Mouse (Mus musculus): ENCODE data around the gene Trpc2. TPM values are rescaled to one million over a fixed set of nuclear protein-coding genes. Genes with fewer than 3 reads are reported as not detected.
A peak's percentile ranks its signal among the peaks of the same experiment; 100 is the strongest.

Gene Trpc2
- total RNA-seq (2012; rRNA removed) (not detected in 2 replicates), polyA plus RNA-seq (2012; ENCODE audit: insufficient read depth in 1 of 2, insufficient read length in 2 of 2, low read depth in 1 of 2, low replicate concordance in 2 of 2, missing spikeins in 1 of 2) (not detected)

DNA sequence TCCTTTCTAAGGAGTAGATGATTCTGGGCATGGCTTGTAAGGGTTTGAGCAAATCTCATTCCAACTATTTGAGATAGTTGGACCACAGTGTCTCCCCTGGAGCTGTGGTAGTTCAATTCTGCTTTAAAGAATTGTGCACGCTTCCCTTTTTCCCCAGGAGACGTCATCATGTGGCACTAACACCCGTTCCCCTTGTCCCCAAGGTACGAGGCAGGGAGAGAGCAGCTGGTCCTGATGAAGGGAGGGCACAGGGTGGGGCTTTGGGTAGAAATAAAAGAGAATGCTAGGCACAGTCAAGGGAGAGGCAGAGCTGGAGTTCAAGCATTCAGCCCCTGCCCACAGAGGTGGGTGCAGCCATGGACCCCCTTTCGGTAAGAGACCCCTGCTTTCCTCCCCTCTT is at the start of gene Trpc2:
Gene Trpc2 (plus strand): TSS at position 301 of the 400 bp plus-strand sequence.
- no peaks in the 10 kb centered on the region for H3K27me3 ChIP-seq (ENCODE audit: control insufficient read depth in 1 of 2, insufficient read depth in 2 of 2, low read length in 2 of 2)
- no peak within 1 kb of the TSS for H3K27ac ChIP-seq (ENCODE audit: control insufficient read depth, low read depth, low read length)
- no peak within 1 kb of the TSS for H3K4me3 ChIP-seq (ENCODE audit: control insufficient read depth in 1 of 2, insufficient read depth in 1 of 2, low read depth in 2 of 2, low read length in 2 of 2)
- no peak for DNase-seq (ENCODE audit: low read depth, low spot score)
- no peak within 1 kb of the TSS for H3K9ac ChIP-seq (ENCODE audit: control insufficient read depth, low read depth, low read length, poor library complexity, severe bottlenecking)
- no peak for TF ChIP-seq MXI1 (IDR thresholded peaks at IDR 0.05; ENCODE audit: low read depth, low read length)
- TF ChIP-seq EP300 (IDR thresholded peaks at IDR 0.05; ENCODE audit: low read depth in 1 of 2, low read length in 2 of 2), result no peak
- TF ChIP-seq USF2 (IDR thresholded peaks at IDR 0.05; ENCODE audit: borderline replicate concordance in 1 of 2, insufficient read depth in 1 of 2, low read depth in 1 of 2, low read length in 2 of 2), result no peak
- no peak for TF ChIP-seq E2F4 (IDR thresholded peaks at IDR 0.05; ENCODE audit: borderline replicate concordance, low read depth, low read length)
- TF ChIP-seq MAFK (IDR thresholded peaks at IDR 0.05; ENCODE audit: borderline replicate concordance, low read depth, low read length), result no peak
- no peak for TF ChIP-seq MEF2A (IDR thresholded peaks at IDR 0.05; ENCODE audit: extremely low read depth, insufficient replicate concordance, low read depth, low read length, poor library complexity, severe bottlenecking)
- no peak for TF ChIP-seq ETS1 (IDR thresholded peaks at IDR 0.05; ENCODE audit: low read depth, low read length)
- TF ChIP-seq CTCF (IDR thresholded peaks at IDR 0.05 in 2 of 3, conservative IDR thresholded peaks at IDR 0.05 in 1 of 3; ENCODE audit: control insufficient read depth in 1 of 3, insufficient read depth in 1 of 3, low read depth in 2 of 3, low read length in 3 of 3, poor library complexity in 1 of 3, severe bottlenecking in 1 of 3), result no peak
- no peak for TF ChIP-seq KAT2A (conservative IDR thresholded peaks at IDR 0.05; ENCODE audit: low read depth, low read length)
- no peak for TF ChIP-seq RAD21 (IDR thresholded peaks at IDR 0.05; ENCODE audit: low read depth, low read length)
- no peak for TF ChIP-seq CHD2 (IDR thresholded peaks at IDR 0.05; ENCODE audit: low read length)
- no peak for TF ChIP-seq MYC (IDR thresholded peaks at IDR 0.05; ENCODE audit: low read depth, low read length)
- no peaks in the 10 kb centered on the region for H3K79me2 ChIP-seq (ENCODE audit: control insufficient read depth, insufficient read depth, low read length, poor library complexity)
- H3K36me3 ChIP-seq (ENCODE audit: control insufficient read depth in 1 of 2, insufficient read depth in 2 of 2, low read length in 2 of 2), result peaks cover 0 to 2% of the 10 kb centered on the region in 2 experiments; a peak in 2 of 4 replicates
- H3K9me3 ChIP-seq (replicated peaks; ENCODE audit: insufficient read depth, low read length), result no peaks in the 10 kb centered on the region
- no peaks in the 10 kb centered on the region for H3K4me1 ChIP-seq (ENCODE audit: control insufficient read depth in 1 of 2, insufficient read depth in 2 of 2, low read length in 2 of 2)

DNA sequence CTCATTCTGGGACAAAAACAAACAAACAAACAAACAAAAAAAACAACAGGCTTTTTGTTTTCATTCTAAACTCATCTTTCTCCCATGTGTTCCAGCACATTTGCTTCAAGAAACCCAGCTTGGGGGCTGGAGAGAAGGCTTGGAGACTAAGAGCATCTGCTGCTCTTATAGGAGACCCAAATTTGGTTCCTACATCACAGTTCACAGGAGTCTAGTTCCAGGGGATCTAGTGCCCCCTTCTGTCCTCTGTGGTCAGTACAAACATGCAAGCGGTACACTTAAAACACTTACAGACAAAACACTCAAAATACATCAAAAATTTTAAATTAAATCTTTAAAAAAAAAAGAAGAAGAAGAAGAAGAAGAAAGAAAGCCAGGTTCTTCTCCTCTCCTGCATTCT is 48.0 kb upstream of the Trpc2 start:
- Histone ChIP-seq H3K9me3 (replicated peaks; ENCODE audit: insufficient read depth, low read length) (no peaks in the 10 kb centered on the region), H3K4me1 (ENCODE audit: control insufficient read depth in 1 of 2, insufficient read depth in 2 of 2, low read length in 2 of 2) (no peaks in the 10 kb centered on the region), H3K27ac (ENCODE audit: control insufficient read depth, low read depth, low read length) (no peak overlapping the region), H3K27me3 (ENCODE audit: control insufficient read depth in 1 of 2, insufficient read depth in 2 of 2, low read length in 2 of 2) (no peaks in the 10 kb centered on the region), H3K36me3 (ENCODE audit: control insufficient read depth in 1 of 2, insufficient read depth in 2 of 2, low read length in 2 of 2) (peaks cover 0 to 5% of the 10 kb centered on the region in 2 experiments; a peak in 2 of 4 replicates), H3K9ac (ENCODE audit: control insufficient read depth, low read depth, low read length, poor library complexity, severe bottlenecking) (no peak overlapping the region), H3K4me3 (ENCODE audit: control insufficient read depth in 1 of 2, insufficient read depth in 1 of 2, low read depth in 2 of 2, low read length in 2 of 2) (no peak overlapping the region), H3K79me2 (ENCODE audit: control insufficient read depth, insufficient read depth, low read length, poor library complexity) (no peaks in the 10 kb centered on the region)
- TF ChIP-seq CTCF (IDR thresholded peaks at IDR 0.05 in 2 of 3, conservative IDR thresholded peaks at IDR 0.05 in 1 of 3; ENCODE audit: control insufficient read depth in 1 of 3, insufficient read depth in 1 of 3, low read depth in 2 of 3, low read length in 3 of 3, poor library complexity in 1 of 3, severe bottlenecking in 1 of 3) (peak in 1 of 3 experiments; percentile 13; a peak in 1 of 6 replicates), POLR2AphosphoS2 (IDR thresholded peaks at IDR 0.05; ENCODE audit: low read length) (no peak), SIN3A (IDR thresholded peaks at IDR 0.05; ENCODE audit: low read length) (no peak), MAZ (IDR thresholded peaks at IDR 0.05; ENCODE audit: low read depth, low read length) (no peak), RAD21 (IDR thresholded peaks at IDR 0.05; ENCODE audit: low read depth, low read length) (peak; percentile 6), ZKSCAN1 (IDR thresholded peaks at IDR 0.05; ENCODE audit: low read depth, low read length) (no peak)
- no peak for DNase-seq (ENCODE audit: low read depth, low spot score)
